In genomic region chr13:30398852-30399251, GRCm38 (mm10) we compare ENCODE assay signal across 16 mouse cellular contexts.
"Had no signal": no experiment of that assay in that cellular context is flagged by ENCODE, and none has a peak within 500 bp of the region (broad histone marks: within the 10 kb centered on the region; RNA-seq: fewer than 3 reads in every experiment).

No protein-coding gene starts in this region.

- H3K9ac ChIP-seq: lung, embryonic 14.5 days; midbrain, embryonic 13.5 days; midbrain, embryonic 15.5 days; neural tube, embryonic 12.5 days; stomach, embryonic 15.5 days had no signal

- DNase-seq: lung, adult 18-20 months; lung, embryonic 14.5 days; lung, postnatal 14 days; lung, postnatal 36 days; right cerebral cortex, postnatal 14 days; thymus, adult 2 months; thymus, postnatal 25 days; thymus, postnatal 4 days had no signal

- H3K4me3 ChIP-seq: megakaryocyte, embryonic 14.5 days; midbrain, embryonic 13.5 days; midbrain, embryonic 15.5 days; neural tube, embryonic 12.5 days; stomach, embryonic 15.5 days had no signal

- H3K27me3 ChIP-seq: megakaryocyte, embryonic 14.5 days; midbrain, embryonic 13.5 days; midbrain, embryonic 15.5 days; neural tube, embryonic 12.5 days; stomach, embryonic 15.5 days had no signal

- H3K4me2 ChIP-seq: lung, embryonic 14.5 days; midbrain, embryonic 11.5 days; midbrain, embryonic 13.5 days; midbrain, embryonic 15.5 days; neural tube, embryonic 12.5 days; stomach, embryonic 15.5 days had no signal

- H3K27ac ChIP-seq: macrophage; midbrain, embryonic 13.5 days; midbrain, embryonic 15.5 days; neural tube, embryonic 12.5 days; stomach, embryonic 15.5 days; stomach, postnatal 0 days had no signal

- H3K36me3 ChIP-seq: midbrain, embryonic 13.5 days; midbrain, embryonic 15.5 days; neural tube, embryonic 12.5 days; stomach, embryonic 15.5 days had no signal

- H3K9me3 ChIP-seq: midbrain, embryonic 13.5 days; midbrain, embryonic 15.5 days; neural tube, embryonic 12.5 days; stomach, embryonic 15.5 days had no signal

- ATAC-seq: midbrain, embryonic 13.5 days; midbrain, embryonic 15.5 days had no signal

- H3K4me1 ChIP-seq: megakaryocyte, embryonic 14.5 days; midbrain, embryonic 13.5 days; midbrain, embryonic 15.5 days; neural tube, embryonic 12.5 days; stomach, embryonic 15.5 days had no signal
